Mouse (Mus musculus): ENCODE results near the gene Dact2. TPM values are rescaled to one million over a fixed set of nuclear protein-coding genes. Genes with fewer than 3 reads are reported as not detected.

The Dact2 gene
- polyA plus RNA-seq, 1 experiment from 2014 or later, result 3.9 TPM

DNA sequence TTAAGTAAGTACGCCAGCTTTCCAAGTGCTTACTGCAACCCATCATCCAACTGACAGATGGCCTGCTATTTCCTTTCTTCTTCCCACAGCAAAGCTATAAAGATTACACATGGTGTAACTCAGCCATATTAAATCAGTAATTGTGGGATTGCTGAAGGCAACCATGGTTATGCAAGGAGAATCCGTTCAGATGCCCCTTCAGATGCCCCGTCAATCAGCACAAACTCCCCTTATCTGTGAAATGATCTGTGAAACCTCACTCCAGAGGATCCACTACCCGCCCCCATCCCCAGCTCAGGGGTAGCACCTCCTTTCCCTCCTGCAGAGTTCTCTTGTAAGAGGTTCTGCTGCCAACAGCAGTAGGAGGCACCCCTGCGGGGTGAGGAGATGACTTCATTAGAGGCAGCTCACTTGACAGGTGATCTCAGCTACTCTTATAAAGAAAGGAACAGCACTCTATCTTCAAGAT lies 3.0 kb upstream of the Dact2 start:
- no peak for ATAC-seq (ENCODE audit: insufficient number of reproducible peaks, low FRiP score, low TSS enrichment, low read depth)
- Histone ChIP-seq H3K9me3 (replicated peaks) (no peaks in the 10 kb centered on the region), H3K4me1 (peaks cover 21% of the 10 kb centered on the region), H3K36me3 (no peaks in the 10 kb centered on the region), H3K27me3 (peaks cover 42% of the 10 kb centered on the region), H3K4me3 (replicated peaks) (no peak overlapping the region), H3K9ac (no peak overlapping the region), H3K4me2 (replicated peaks) (no peak overlapping the region), H3K27ac (replicated peaks) (no peak overlapping the region)
- 19% methylated on average over 5 of the region's 5 CpGs for WGBS

DNA sequence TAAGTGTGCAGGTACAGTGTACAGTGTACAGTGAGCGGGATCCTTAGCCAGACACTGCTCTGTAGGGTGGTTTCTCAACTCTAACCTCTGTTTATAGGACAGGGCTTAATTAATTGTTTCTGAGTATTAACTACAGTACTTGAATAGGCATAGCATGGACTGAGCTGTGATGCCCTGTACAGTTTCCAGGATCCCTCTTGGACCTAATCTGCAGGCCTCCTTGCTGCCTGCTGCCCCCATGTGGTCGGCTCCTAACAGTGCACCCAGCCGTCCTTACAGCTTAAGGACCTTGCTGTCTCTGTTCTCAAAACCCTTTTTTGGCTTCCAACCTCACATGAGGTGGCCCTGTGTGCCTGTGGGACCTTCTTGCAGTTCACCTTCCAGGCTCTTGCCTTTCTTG lies 2.0 kb upstream of the Dact2 start:
- no peaks in the 10 kb centered on the region for H3K36me3 ChIP-seq
- 33% methylated on average over 3 of the region's 3 CpGs for WGBS
- ATAC-seq (ENCODE audit: insufficient number of reproducible peaks, low FRiP score, low TSS enrichment, low read depth), result no peak
- no peaks in the 10 kb centered on the region for H3K9me3 ChIP-seq (replicated peaks)
- H3K4me3 ChIP-seq (replicated peaks), result no peak overlapping the region
- no peak overlapping the region for H3K4me2 ChIP-seq (replicated peaks)
- H3K27ac ChIP-seq (replicated peaks), result no peak overlapping the region
- H3K4me1 ChIP-seq, result peaks cover 31% of the 10 kb centered on the region
- no peak overlapping the region for H3K9ac ChIP-seq
- peaks cover 47% of the 10 kb centered on the region for H3K27me3 ChIP-seq

DNA sequence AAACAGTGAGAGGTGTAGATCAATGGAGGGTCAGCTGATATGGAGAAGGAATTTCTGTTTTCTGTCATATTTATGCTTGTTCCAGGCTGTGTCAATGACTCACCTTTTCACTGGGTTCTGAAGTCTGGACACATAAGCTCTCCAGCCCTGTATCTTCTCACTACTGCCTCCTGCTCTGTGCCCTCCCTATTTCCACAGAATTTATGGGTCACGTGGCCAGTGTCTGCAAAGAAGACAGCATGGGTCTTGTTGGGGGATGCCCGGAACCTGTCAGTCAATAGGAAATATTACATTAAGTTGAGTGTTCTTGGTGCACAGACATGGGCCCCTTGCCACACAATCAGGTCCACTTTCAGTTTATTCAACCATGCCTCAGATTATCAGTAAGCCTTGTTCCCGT lies 1.1 kb upstream of the Dact2 start:
- 72% methylated on average over 3 of the region's 3 CpGs for whole genome bisulfite sequencing
- H3K9me3 ChIP-seq (replicated peaks), result no peaks in the 10 kb centered on the region
- H3K4me3 ChIP-seq (replicated peaks), result no peak overlapping the region
- H3K9ac ChIP-seq, result no peak overlapping the region
- peaks cover 33% of the 10 kb centered on the region for H3K4me1 ChIP-seq
- ATAC-seq (ENCODE audit: insufficient number of reproducible peaks, low FRiP score, low TSS enrichment, low read depth), result no peak
- H3K27me3 ChIP-seq, result peaks cover 47% of the 10 kb centered on the region
- H3K4me2 ChIP-seq (replicated peaks), result no peak overlapping the region
- no peaks in the 10 kb centered on the region for H3K36me3 ChIP-seq
- H3K27ac ChIP-seq (replicated peaks), result no peak overlapping the region

DNA sequence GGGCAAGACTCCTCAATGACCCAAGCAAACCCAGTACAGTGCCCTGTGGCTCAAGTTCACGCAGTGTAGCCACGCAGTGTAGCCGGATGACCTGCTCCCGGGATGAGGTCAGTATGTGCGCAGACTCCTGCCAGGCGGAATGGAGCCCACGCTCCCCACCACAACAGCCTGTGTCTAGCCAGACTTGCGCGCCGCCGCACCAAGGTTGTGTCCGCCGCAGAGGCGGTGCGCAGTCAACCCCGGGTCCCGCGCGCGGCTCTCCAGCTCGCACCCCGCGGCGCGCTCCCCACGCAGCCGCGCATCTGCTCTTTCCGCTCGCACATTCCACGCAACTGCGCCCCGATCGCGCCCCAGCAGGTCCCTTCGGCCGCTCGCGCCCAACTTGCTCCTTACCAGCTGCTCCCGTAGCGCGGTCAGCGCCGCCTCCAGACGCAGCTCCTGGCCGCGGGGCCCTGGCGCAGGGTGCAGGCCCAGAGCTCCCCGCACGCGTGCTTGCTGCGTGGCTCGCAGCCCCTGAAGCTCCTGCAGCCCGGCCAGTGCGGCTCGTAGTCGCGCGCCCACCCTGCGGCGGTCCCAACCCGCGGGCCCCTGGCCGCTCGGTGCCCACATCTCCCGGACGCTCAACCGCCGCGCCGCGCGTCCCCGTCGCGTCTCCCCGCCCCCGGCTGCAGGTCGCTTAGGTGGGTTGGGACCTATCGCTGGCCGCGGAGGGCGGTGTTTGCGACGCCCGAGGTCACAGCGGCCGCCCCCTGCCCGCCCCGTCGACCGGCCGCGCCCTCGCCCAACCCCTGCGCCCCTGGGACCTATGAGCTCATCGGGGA lies 773 bp downstream of the Dact2 start:
- Histone ChIP-seq H3K27me3 (peaks cover 47% of the 10 kb centered on the region), H3K9ac (peak overlapping the region; percentile 42), H3K4me1 (peaks cover 33% of the 10 kb centered on the region), H3K27ac (replicated peaks) (peak overlapping the region; percentile 25; the same call in 1 of the 2 replicates), H3K4me2 (replicated peaks) (peak overlapping the region; percentile 96), H3K4me3 (replicated peaks) (peak overlapping the region; percentile 60), H3K9me3 (replicated peaks) (no peaks in the 10 kb centered on the region), H3K36me3 (no peaks in the 10 kb centered on the region)
- WGBS, result under 1% methylated on average over 97 of the region's 97 CpGs
- peak; percentile 31 for ATAC-seq (ENCODE audit: insufficient number of reproducible peaks, low FRiP score, low TSS enrichment, low read depth)

DNA sequence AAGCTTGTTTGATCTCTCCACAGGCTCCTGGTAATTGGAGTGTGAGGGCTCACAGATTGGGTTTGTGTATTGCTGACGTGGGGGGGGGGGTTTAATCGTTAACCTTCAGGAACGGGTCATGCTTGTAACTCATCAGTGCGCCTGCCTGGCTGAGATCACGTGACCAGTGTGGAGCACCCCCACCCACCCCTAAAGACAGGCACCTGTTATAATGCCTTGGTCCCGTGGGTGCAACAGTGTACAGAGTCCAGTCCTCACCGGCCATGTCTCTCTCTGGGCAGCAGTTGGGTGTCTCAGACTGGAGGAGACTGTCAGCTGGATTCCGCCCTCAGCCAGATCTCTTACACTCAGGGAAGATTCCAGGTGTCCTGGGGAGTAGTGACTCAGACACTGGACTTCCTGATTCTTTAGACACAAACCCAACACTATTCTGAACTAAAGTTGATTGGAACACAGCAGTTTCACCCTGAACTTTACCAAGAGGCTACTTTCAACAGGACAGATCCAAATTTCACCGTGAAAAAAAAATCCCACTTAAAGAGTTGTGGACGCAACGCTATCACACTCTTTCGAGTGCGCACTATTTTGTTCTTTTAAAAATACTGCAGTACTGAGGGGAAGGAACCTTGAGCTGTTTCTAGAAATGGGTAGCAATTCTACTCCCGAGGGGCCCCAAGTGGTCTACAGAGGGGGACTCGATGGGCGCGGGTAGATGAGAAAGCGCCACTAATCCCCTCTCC lies 1.6 kb downstream of the Dact2 start:
- no peak for ATAC-seq (ENCODE audit: insufficient number of reproducible peaks, low FRiP score, low TSS enrichment, low read depth)
- Histone ChIP-seq H3K4me2 (replicated peaks) (peak overlapping the region; percentile 96), H3K9me3 (replicated peaks) (no peaks in the 10 kb centered on the region), H3K27me3 (peaks cover 47% of the 10 kb centered on the region), H3K36me3 (no peaks in the 10 kb centered on the region), H3K27ac (replicated peaks) (no peak overlapping the region), H3K9ac (peak overlapping the region; percentile 42; the same call in 1 of the 2 replicates), H3K4me3 (replicated peaks) (peak overlapping the region; percentile 60), H3K4me1 (peaks cover 33% of the 10 kb centered on the region)
- WGBS, result 3% methylated on average over 18 of the region's 18 CpGs

DNA sequence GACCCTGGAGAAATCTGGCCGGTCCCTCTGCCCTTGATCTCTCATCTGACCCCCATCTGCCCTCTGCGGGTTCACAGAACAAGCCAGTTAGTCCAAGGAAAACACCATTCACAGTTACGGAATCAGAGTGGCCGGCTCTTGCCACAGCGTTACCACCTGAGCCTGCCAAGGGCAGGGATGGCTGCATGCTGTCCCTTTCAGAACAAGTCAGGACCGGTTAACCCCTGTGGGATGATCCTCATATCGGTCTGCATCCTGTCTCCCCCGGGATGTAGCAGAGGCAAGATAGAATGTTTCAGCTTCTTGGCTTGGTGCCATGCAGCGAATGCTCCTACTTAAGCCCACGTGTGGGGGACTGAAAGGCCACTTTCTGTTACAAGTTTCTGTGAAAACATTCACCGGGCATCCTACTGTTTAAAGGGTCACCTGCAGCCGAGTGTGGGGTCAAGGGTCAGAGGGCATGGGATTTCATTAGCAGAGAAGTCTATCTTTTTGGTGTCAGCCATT lies 2.8 kb downstream of the Dact2 start:
- Histone ChIP-seq H3K4me3 (replicated peaks) (no peak overlapping the region), H3K4me1 (peaks cover 33% of the 10 kb centered on the region), H3K4me2 (replicated peaks) (0 out of 2 replicates have a peak overlapping the region, but pooled peaks have one; percentile 6), H3K9ac (no peak overlapping the region), H3K36me3 (no peaks in the 10 kb centered on the region), H3K9me3 (replicated peaks) (no peaks in the 10 kb centered on the region), H3K27ac (replicated peaks) (no peak overlapping the region), H3K27me3 (peaks cover 46% of the 10 kb centered on the region)
- no peak for ATAC-seq (ENCODE audit: insufficient number of reproducible peaks, low FRiP score, low TSS enrichment, low read depth)
- WGBS, result 12% methylated on average over 12 of the region's 12 CpGs

DNA sequence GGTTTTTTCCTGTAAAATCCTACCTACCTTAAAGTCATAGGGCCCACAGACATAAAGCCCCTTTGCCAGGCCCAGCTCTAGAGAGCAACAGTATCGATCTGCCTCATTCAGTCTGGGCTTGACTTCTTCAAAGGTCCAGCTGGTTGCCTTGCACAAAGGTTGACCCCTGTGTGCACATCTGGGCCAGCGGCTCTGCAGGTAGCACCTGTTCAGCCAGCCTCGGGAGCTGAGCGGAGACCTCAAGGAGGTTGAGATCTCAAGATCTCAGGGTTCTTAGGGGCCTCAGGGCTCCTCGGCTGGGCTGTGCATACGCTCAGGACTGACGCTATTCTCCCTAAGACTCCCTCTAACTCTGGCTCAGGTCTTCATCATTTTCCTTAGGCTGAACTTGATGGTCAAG lies 3.9 kb downstream of the Dact2 start:
- WGBS, result 81% methylated on average over 7 of the region's 7 CpGs
- no peaks in the 10 kb centered on the region for H3K9me3 ChIP-seq (replicated peaks)
- no peak overlapping the region for H3K4me2 ChIP-seq (replicated peaks)
- peaks cover 36% of the 10 kb centered on the region for H3K27me3 ChIP-seq
- no peak overlapping the region for H3K4me3 ChIP-seq (replicated peaks)
- no peak overlapping the region for H3K9ac ChIP-seq
- H3K27ac ChIP-seq (replicated peaks), result no peak overlapping the region
- ATAC-seq (ENCODE audit: insufficient number of reproducible peaks, low FRiP score, low TSS enrichment, low read depth), result no peak
- no peaks in the 10 kb centered on the region for H3K36me3 ChIP-seq
- peaks cover 33% of the 10 kb centered on the region for H3K4me1 ChIP-seq

DNA sequence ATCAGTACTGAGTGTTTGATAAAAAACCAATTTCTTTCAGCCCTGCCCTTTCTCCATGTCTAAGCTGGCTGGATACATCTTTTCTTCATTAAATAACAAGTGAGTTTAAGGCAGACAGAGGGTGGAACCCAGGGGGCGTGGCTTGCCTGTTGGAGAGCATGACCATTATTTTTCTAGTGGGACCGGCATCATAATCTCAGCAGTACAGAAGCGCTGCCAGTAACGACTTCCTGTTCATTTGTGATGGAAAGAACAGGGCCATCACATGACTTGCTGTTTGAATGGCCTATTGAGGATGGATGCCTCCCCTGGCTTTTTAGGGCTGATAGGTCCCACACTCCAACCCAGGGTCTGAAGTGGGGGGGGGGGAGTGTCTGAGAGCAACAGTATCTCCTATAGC lies 4.5 kb downstream of the Dact2 start:
- no peak for ATAC-seq (ENCODE audit: insufficient number of reproducible peaks, low FRiP score, low TSS enrichment, low read depth)
- WGBS, result 42% methylated on average over 4 of the region's 4 CpGs
- H3K27me3 ChIP-seq, result peaks cover 30% of the 10 kb centered on the region
- no peak overlapping the region for H3K27ac ChIP-seq (replicated peaks)
- H3K4me3 ChIP-seq (replicated peaks), result no peak overlapping the region
- H3K9ac ChIP-seq, result no peak overlapping the region
- no peaks in the 10 kb centered on the region for H3K9me3 ChIP-seq (replicated peaks)
- H3K36me3 ChIP-seq, result no peaks in the 10 kb centered on the region
- peaks cover 33% of the 10 kb centered on the region for H3K4me1 ChIP-seq
- no peak overlapping the region for H3K4me2 ChIP-seq (replicated peaks)

DNA sequence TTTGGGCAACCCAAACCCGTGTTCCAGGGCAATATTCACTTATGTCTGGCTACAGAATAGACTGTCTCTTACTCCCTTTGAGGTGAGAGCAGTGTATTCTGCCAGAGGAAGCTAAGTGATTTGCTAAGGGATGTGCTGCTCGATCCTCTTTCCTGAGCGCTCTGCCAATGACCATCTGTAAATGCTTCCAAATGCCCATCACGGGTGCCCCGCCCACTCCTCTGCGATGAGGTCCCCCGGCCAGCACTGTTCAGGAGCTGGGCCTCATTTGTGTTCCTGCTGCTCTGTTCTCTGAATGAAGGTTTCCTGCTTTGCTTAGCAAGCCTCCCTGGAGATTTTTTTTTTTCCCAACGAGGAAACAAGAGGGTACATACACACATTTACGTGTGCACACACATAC lies 11.2 kb downstream of the Dact2 start:
- Histone ChIP-seq H3K27me3 (no peaks in the 10 kb centered on the region), H3K9ac (no peak overlapping the region), H3K27ac (replicated peaks) (no peak overlapping the region), H3K4me2 (replicated peaks) (no peak overlapping the region), H3K36me3 (no peaks in the 10 kb centered on the region), H3K4me3 (replicated peaks) (no peak overlapping the region), H3K4me1 (peaks cover 8% of the 10 kb centered on the region; the same call in 1 of the 2 replicates), H3K9me3 (replicated peaks) (no peaks in the 10 kb centered on the region)
- 40% methylated on average over 9 of the region's 9 CpGs for WGBS
- no peak for ATAC-seq (ENCODE audit: insufficient number of reproducible peaks, low FRiP score, low TSS enrichment, low read depth)

DNA sequence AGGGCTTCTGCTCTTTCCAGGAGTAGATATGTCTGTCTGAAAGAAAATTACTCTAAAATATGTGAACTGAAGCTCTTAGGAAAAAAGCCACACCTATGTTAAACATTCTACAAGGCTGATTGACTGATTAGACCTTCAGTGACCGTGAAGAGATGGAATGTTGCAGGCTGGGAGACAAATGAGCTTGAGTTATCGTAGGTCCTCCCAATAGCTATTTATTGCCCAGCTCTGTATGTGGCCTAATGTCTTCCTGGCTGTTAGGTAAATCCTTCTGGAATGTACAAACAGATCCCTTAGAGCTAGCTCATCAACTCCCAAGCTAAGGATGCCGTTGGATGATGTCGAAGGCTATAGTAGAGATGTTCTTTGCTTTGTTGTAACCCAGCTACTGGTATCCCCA lies 11.7 kb downstream of the Dact2 start:
- ATAC-seq (ENCODE audit: insufficient number of reproducible peaks, low FRiP score, low TSS enrichment, low read depth), result no peak
- no peak overlapping the region for H3K4me2 ChIP-seq (replicated peaks)
- no peaks in the 10 kb centered on the region for H3K9me3 ChIP-seq (replicated peaks)
- H3K36me3 ChIP-seq, result no peaks in the 10 kb centered on the region
- 65% methylated on average over 4 of the region's 4 CpGs for WGBS
- no peaks in the 10 kb centered on the region for H3K27me3 ChIP-seq
- no peak overlapping the region for H3K9ac ChIP-seq
- no peak overlapping the region for H3K27ac ChIP-seq (replicated peaks)
- H3K4me3 ChIP-seq (replicated peaks), result no peak overlapping the region
- peaks cover 8% of the 10 kb centered on the region; the same call in 1 of the 2 replicates for H3K4me1 ChIP-seq

DNA sequence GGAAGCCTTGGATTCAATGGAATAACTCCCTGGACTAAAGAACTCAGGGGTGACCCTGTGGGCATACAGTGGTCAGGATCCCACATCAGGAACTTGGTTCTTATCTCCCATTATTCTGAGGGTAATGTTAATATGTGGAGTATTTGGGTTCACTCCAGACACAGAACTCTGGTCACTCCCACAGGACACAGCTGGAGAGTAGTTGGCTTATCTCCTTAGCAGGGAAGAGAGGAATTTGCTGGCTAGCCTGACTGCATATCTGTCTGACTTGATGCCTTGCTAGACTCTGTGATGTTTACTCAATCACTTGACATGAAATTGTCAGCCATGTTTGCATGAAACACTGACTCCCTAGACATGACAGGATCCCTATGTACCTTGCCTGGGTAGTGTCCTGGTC lies 15.6 kb downstream of the Dact2 start:
- H3K4me2 ChIP-seq (replicated peaks), result no peak overlapping the region
- H3K9ac ChIP-seq, result no peak overlapping the region
- peaks cover 24% of the 10 kb centered on the region for H3K4me1 ChIP-seq
- H3K36me3 ChIP-seq, result no peaks in the 10 kb centered on the region
- H3K9me3 ChIP-seq (replicated peaks), result no peaks in the 10 kb centered on the region
- no peaks in the 10 kb centered on the region for H3K27me3 ChIP-seq
- no peak for ATAC-seq (ENCODE audit: insufficient number of reproducible peaks, low FRiP score, low TSS enrichment, low read depth)
- no peak overlapping the region for H3K4me3 ChIP-seq (replicated peaks)
- H3K27ac ChIP-seq (replicated peaks), result no peak overlapping the region
